Mouse (Mus musculus) embryonic facial prominence, embryonic 14.5 days (tissue): ENCODE data around the gene Lrrc8c. TPM values are rescaled to one million over a fixed set of nuclear protein-coding genes. Genes with fewer than 3 reads are reported as not detected.

Experiments used
- ATAC-seq: fragments of 200-750 bp; cut with Nextera tagmentation; 2 replicates; pipeline ENCODE4 v1.8.0; 2017; ENCODE audit warnings: low read depth, moderate number of reproducible peaks, moderate TSS enrichment
- DNase-seq: peaks from one replicate; pipeline ENCODE4 v3.0.0-alpha.2; 2015; ENCODE audit warnings: low spot score
- H3K27ac ChIP-seq: fragments of 300-500 bp; sonication (generic); replicated peaks from 2 replicates; pipeline ENCODE4 v1.5.1; 2014; ENCODE audit warnings: low read depth, mild to moderate bottlenecking, low read length, moderate library complexity
- H3K27me3 ChIP-seq: fragments of 300-500 bp; sonication (generic); replicated peaks from 2 replicates; pipeline ENCODE4 v1.6.1; 2014; ENCODE audit warnings: low read length; ENCODE audit not compliant: control insufficient read depth, insufficient read depth
- H3K36me3 ChIP-seq: fragments of 300-500 bp; sonication (generic); 2 replicates; pipeline ENCODE4 v1.6.1; 2014; ENCODE audit warnings: low read length, mixed read lengths; ENCODE audit not compliant: control insufficient read depth, insufficient read depth
- H3K4me1 ChIP-seq: fragments of 300-500 bp; sonication (generic); 2 replicates; pipeline ENCODE4 v1.6.1; 2014; ENCODE audit warnings: antibody characterized with exemption, low read length; ENCODE audit not compliant: control insufficient read depth, insufficient read depth
- H3K4me2 ChIP-seq: fragments of 300-500 bp; sonication (generic); 2 replicates; pipeline ENCODE4 v1.6.1; 2014; ENCODE audit warnings: low read depth, mild to moderate bottlenecking, low read length, moderate library complexity, mixed read lengths
- H3K4me3 ChIP-seq: fragments of 300-500 bp; sonication (generic); 2 replicates; pipeline ENCODE4 v1.5.1; 2014; ENCODE audit warnings: low read depth, mild to moderate bottlenecking, low read length
- H3K9ac ChIP-seq: fragments of 300-500 bp; sonication (generic); 2 replicates; pipeline ENCODE4 v1.6.1; 2014; ENCODE audit warnings: low read depth, mild to moderate bottlenecking, low read length, moderate library complexity, mixed read lengths
- H3K9me3 ChIP-seq: fragments of 300-500 bp; sonication (generic); 2 replicates; pipeline ENCODE4 v1.6.1; 2016; ENCODE audit warnings: low read length; ENCODE audit not compliant: control insufficient read depth
- WGBS: fragments of 180-500 bp; shearing (Covaris S2); extraction: QIAGEN DNeasy Blood & Tissue Kit; methylation state at CpG from one replicate; pipeline ENCODE4 v1.1.7; 2014; 5-methylcytosine and 5-hydroxymethylcytosine counted together
- polyA plus RNA-seq: library from polyadenylated mRNA; unstranded; fragments of >200 nt; fragmentation: Nextera tagmentation; extraction: Ambion mirVana; gene quantifications from 2 replicates; pipeline ENCODE4 v1.2.1, GENCODE M21; 2014

Lrrc8c gene
- polyA plus RNA-seq, 1 experiment from 2014 or later, result 23.8 TPM

DNA sequence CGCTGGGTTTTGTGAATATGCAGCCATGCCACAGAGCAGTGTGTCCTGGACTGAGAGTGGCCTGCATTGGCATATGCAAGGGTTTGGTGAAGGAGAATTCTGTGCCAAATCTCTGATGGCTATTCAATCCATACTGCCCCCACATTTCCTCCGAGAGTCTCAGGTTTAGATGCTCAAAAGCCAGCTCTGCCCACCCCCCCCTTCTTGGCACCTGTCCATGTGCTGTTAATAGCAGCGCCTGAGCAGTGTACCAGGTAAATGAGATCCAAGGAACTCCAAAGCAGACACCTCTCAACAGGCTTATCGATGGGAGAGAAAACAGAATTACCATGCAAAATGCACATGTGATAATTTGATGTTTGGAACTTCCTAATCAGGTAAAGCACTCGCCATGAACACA lies 29.0 kb upstream of the Lrrc8c start:
- Histone ChIP-seq H3K27me3 (no peaks in the 10 kb centered on the region), H3K4me1 (peaks cover 8% of the 10 kb centered on the region; the same call in 1 of the 2 replicates), H3K4me3 (no peak overlapping the region), H3K9ac (no peak overlapping the region), H3K9me3 (no peaks in the 10 kb centered on the region), H3K4me2 (no peak overlapping the region), H3K27ac (no peak overlapping the region), H3K36me3 (no peaks in the 10 kb centered on the region)
- WGBS, result 77% methylated on average over 5 of the region's 5 CpGs
- DNase-seq (no peak), ATAC-seq (no peak)

DNA sequence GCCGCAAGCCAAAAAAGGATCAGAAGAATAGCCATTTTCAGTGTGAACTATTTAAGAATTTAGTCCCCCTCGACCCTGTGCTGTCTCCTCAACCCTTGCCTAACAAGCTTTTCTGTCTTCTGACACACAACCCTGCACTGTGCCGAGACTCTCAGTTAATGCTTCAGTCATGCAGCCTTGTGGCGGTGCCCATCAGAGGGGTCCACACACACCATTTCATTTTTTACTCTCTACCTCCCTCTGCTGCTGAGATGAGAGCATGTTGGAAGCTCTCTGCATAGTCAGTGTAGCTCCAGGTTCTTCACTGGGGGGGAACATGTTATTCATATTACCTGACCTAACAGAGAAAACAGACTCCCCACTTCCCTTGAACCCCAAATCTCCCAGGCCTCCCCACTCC lies 27.8 kb upstream of the Lrrc8c start:
- H3K9ac ChIP-seq, result no peak overlapping the region
- WGBS, result 49% methylated on average over 4 of the region's 4 CpGs
- H3K4me2 ChIP-seq, result no peak overlapping the region
- DNase-seq (peak; percentile 57), ATAC-seq (peak; percentile 56; the same call in 1 of the 2 replicates)
- no peak overlapping the region for H3K4me3 ChIP-seq
- H3K4me1 ChIP-seq, result peaks cover 13% of the 10 kb centered on the region
- H3K36me3 ChIP-seq, result no peaks in the 10 kb centered on the region
- H3K9me3 ChIP-seq, result no peaks in the 10 kb centered on the region
- H3K27me3 ChIP-seq, result no peaks in the 10 kb centered on the region
- H3K27ac ChIP-seq, result no peak overlapping the region

DNA sequence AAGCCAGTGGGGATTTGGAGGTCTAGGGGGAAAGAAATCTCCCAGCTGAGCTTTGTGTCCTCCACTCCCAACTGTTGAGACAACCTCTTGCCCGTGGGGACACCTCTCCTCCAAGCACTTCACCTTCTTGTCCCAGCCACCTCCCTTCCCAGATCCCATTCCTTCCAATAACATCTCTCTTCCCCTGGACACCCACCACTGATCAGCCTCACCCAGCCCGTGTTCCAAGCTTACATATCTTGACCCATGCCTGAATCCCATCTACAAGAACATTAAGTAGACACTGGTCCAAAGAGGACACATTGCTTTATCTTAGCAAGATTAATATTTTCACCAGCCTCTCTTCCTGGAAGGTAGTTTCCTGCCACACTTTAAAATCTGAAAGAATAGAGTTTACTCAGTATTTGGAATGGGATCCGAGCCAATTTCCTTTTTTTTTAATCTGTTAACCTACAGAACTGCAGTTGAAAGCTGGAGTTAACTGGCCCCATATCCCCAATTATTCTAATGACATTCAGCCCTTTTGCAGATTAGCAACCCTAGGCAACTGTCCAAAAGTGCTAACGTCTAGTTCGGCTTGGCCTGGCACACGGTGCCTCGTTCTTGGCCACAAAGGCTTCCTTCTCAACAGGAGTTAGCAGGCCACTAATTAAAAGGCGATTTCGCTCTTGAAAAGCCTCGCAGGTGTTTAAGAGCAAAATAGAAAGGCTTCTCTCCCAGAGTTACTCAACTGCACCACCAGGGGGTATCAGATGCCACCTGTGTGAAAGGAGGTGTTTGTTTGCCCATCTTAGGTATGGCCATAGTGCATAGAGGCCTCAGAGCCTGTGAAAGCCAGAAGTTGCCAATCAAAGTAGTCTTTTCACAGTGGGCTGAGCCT lies 26.6 kb upstream of the Lrrc8c start:
- no peak overlapping the region for H3K4me3 ChIP-seq
- WGBS, result 39% methylated on average over 10 of the region's 10 CpGs
- ATAC-seq (peak; percentile 51; the same call in 1 of the 2 replicates), DNase-seq (peak; percentile 77)
- no peaks in the 10 kb centered on the region for H3K27me3 ChIP-seq
- no peak overlapping the region for H3K4me2 ChIP-seq
- no peaks in the 10 kb centered on the region for H3K9me3 ChIP-seq
- no peak overlapping the region for H3K27ac ChIP-seq
- H3K9ac ChIP-seq, result peak overlapping the region; percentile 3; the same call in 1 of the 2 replicates
- no peaks in the 10 kb centered on the region for H3K36me3 ChIP-seq
- peaks cover 13% of the 10 kb centered on the region for H3K4me1 ChIP-seq

DNA sequence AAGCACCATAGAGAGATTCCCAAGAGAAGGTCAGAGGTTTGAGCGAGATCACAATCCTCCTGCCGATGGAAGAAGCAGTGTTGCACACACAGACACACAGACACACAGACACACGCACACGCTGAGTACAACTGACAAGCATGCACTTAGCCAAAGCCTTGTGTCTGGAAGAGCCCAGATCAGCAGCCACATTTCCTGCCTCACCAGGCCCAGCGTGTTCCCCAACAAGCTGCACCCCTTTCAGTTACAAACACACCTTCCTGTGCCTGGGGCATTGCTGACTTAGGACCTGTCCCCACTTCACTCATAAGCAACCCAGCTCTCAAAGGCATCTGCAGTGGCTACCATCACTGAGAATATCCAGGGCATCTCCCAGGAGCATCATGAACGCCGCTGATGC lies 25.8 kb upstream of the Lrrc8c start:
- H3K4me3 ChIP-seq, result no peak overlapping the region
- WGBS, result 88% methylated on average over 7 of the region's 7 CpGs
- no peak for ATAC-seq

DNA sequence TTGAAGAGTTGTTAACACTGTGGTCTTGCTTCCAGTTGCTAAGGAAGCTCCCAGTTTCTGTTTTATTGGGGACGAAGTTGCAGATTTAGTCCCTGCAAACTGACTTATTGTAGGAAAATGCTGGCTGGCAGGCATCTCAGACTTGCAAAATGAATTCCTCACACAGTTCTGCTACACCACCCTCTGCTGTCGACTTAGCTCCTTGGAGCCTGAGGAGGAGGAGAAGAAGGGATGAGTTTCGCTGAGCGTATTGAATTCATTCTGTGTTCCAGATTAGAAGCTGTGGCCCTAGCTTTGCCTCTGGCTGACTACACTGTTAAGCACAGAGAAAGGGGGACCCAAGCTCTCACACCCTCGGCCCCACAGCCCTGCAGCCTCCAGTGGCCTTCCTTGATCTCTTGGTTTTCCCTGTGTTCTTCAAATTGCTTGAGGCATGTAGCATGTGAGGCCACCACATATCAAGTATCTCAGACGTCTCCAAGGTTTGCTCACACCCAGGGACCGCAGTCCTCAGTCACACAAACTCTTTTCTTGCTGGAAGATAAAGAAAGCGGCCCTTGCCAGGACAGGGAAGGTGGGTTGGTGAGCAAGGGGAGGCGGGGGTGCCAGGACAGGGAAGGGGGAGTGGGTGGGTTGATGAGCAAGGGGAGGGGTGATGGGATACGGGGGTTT lies 24.8 kb upstream of the Lrrc8c start:
- ATAC-seq (no peak), DNase-seq (no peak)
- no peaks in the 10 kb centered on the region for H3K27me3 ChIP-seq
- H3K4me1 ChIP-seq, result peaks cover 13% of the 10 kb centered on the region
- no peak overlapping the region for H3K4me3 ChIP-seq
- no peaks in the 10 kb centered on the region for H3K9me3 ChIP-seq
- 32% methylated on average over 10 of the region's 10 CpGs for WGBS
- peak overlapping the region; percentile 53 for H3K4me2 ChIP-seq
- H3K36me3 ChIP-seq, result no peaks in the 10 kb centered on the region
- no peak overlapping the region for H3K9ac ChIP-seq
- no peak overlapping the region for H3K27ac ChIP-seq

More for the DNA sequence above, 25.8 kb upstream of the Lrrc8c start:
- no peaks in the 10 kb centered on the region for H3K36me3 ChIP-seq
- peaks cover 13% of the 10 kb centered on the region for H3K4me1 ChIP-seq
- H3K4me2 ChIP-seq, result no peak overlapping the region
- no peaks in the 10 kb centered on the region for H3K9me3 ChIP-seq
- no peak overlapping the region for H3K27ac ChIP-seq
- no peaks in the 10 kb centered on the region for H3K27me3 ChIP-seq
- no peak for DNase-seq
- H3K9ac ChIP-seq, result peak overlapping the region; percentile 3; the same call in 1 of the 2 replicates

DNA sequence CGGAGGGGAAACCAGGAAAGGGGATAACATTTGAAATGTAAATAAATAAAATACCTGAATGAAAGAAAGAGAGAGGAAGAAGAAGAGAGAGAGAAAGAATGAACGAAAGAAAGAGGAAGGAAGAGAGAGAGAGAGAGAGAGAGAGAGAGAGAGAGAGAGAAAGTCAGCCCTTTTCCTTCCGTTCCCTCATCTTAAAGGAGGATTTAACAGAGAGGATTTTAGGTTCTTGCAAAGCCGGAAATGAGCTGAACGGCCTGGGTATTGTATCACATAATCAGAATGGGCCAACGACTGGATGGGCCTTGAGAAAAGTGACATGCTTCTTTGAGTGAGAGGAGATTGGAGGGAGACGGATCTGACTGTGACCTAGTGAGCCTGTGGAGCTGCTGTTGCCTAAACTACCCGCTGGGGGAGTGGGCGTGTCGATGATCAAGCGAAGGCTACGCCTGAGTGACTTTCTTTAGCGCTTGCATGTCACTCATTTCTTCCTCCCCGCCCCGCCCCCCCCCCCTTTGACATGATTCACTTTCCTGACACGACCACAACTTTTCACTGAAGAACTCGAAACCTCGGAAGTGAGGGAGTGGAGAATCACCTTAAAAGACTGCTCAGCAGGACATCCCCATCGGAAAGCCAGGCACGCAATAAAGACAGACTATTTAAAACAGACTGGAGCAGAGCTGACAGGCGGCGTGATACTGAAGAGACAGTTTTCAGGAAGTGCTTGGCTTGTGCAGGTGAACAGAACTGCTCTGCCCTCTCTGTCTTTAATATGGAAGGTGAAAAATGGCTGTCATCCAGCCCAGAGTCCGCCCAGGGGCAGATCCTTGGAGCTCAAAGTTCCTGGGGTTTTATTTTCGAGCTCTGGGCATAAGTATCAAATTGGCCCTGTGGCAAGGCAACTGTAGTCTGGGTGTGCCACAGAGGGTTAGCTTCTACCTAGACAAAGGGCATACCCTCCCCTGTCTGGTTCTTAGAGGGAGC lies 24.0 kb upstream of the Lrrc8c start:
- no peaks in the 10 kb centered on the region for H3K27me3 ChIP-seq
- no peak overlapping the region for H3K27ac ChIP-seq
- DNase-seq (peak; percentile 92), ATAC-seq (peak; percentile 84)
- H3K36me3 ChIP-seq, result no peaks in the 10 kb centered on the region
- peak overlapping the region; percentile 10 for H3K4me3 ChIP-seq
- 6% methylated on average over 24 of the region's 24 CpGs for WGBS
- peak overlapping the region; percentile 50; the same call in 1 of the 2 replicates for H3K9ac ChIP-seq
- H3K9me3 ChIP-seq, result no peaks in the 10 kb centered on the region
- H3K4me2 ChIP-seq, result peak overlapping the region; percentile 53
- H3K4me1 ChIP-seq, result peaks cover 15% of the 10 kb centered on the region

DNA sequence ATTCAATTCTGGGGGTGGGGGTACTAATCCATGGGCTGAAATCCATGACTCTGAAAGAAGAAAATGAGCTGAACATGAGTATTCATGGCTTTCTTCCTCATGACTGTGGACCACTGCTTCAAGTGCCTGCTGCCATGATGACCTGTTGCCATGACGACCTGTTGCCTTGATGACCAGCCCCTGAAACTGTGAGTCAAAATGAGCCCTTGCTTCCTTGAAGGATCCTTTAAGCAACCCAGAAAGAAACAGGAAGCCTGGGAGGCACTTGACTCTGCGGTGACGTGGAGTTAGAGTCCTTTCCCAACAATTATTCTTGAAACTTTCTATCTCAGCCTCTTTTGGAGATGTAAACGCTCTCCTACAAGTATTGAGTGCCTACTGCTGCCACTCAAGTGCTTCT lies 23.1 kb upstream of the Lrrc8c start:
- WGBS, result 79% methylated on average over 4 of the region's 4 CpGs
- DNase-seq (no peak), ATAC-seq (no peak)
- H3K4me2 ChIP-seq, result no peak overlapping the region
- H3K27ac ChIP-seq, result no peak overlapping the region
- no peak overlapping the region for H3K4me3 ChIP-seq
- H3K9ac ChIP-seq, result no peak overlapping the region
- no peaks in the 10 kb centered on the region for H3K27me3 ChIP-seq
- H3K36me3 ChIP-seq, result no peaks in the 10 kb centered on the region
- H3K9me3 ChIP-seq, result no peaks in the 10 kb centered on the region
- H3K4me1 ChIP-seq, result peaks cover 19% of the 10 kb centered on the region

DNA sequence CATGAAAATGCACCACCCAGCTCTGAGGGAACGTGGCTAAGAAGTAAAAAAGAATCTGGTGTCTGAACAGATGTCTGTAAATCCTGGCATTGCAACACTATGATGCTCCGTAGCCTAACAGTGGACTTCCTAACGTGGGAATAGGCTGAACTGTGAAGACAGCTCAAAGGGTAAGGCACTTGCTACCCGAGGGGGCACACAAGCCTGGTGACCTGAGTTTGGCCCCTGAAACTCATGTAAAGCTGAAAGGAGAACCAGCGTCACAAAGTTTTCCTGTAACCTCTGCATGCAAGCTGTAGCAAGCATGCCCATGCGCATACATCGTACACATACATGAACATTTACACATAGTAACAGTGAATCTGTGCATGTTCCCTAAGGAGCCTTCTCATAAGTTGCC lies 22.6 kb upstream of the Lrrc8c start:
- Histone ChIP-seq H3K27ac (no peak overlapping the region), H3K4me2 (no peak overlapping the region), H3K4me3 (no peak overlapping the region), H3K36me3 (no peaks in the 10 kb centered on the region), H3K4me1 (peaks cover 19% of the 10 kb centered on the region), H3K27me3 (no peaks in the 10 kb centered on the region), H3K9me3 (no peaks in the 10 kb centered on the region), H3K9ac (no peak overlapping the region)
- 74% methylated on average over 7 of the region's 7 CpGs for WGBS
- DNase-seq (no peak), ATAC-seq (no peak)
